Mouse (Mus musculus) right cerebral cortex, postnatal 25 days (tissue): ENCODE measurements around the gene Zfand3.

Source experiments
- DNase-seq: peaks from one replicate; pipeline ENCODE4 v3.0.0; 2022

Gene Zfand3

DNA sequence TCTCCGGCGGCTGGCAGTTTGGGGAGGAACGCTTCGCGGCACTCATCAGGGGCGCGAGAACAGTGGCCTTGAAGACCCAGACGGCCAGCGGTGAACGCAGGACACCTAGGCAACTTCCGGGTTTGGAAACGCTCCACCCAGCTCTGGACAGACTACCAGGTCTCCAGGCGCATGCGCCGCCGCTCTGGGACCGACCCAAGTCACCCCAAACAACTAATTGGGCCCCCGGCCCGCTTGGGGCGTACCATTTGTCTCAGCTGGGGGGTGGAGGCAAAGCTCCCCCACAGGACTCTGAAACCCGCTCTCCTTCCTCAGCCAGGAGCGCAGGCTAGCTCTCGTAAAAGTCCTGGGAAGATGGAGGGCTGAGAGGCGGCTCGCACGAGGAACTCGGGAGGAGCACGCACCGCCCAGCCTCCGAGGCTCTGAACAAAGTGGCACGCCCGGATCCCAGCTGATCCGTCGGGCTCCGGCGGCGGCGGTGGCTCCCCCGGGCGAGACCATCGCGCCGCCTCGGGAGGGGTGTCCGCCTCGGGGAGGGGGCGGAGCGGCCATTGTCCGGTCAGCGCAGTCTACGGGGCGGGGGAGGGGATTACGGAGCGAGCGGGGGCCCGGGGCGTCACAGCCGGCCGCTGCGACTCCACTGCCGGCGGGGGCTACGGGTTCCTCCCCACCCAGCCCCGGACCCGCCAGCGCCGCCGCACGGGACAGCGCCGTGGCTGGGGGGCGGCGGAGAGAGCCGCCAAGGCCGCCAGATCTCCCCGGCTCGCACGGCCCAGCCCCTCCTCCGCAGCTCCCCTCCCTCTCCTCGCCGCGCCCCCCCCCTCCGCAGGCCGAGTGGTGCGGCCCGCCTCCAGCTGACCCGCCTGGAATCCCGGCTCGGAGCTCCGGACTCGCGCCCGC lies at the start of gene Zfand3:
Gene Zfand3, plus strand, starts transcription at position 531 of the 900 bp plus-strand sequence.
- peak; percentile 93 for DNase-seq

- DNase-seq: no peak
Measured at GRCm38 (mm10) chr17:29955880-29956279, 48.7 kb upstream of the Zfand3 start.

DNA sequence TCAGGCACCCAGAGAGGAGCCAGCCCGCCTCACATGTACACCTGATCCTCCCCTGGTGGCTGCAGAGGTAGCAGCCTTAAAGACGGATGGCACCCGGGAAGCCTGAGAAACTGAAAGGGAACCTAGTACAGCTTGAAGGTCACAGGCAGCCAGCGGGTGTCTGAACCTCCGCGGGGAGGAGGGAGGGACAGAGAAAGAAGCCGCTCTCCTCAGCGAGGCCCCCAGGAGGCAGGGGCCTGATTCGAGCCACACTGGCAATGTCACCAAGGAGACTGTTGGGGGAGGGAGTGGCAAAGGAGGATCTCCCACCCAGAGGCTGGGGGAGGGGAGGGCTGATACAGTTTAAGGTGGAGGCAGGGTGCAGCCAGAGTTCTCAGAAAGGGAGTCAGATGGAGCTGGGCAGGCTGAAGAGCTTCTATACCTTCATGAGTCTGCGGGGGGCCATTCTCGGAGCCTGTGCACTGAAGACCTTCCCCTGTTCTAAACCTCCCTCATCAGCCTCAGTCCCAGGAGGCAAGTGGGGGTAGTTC lies 40.7 kb upstream of the Zfand3 start:
- DNase-seq: no peak

DNA sequence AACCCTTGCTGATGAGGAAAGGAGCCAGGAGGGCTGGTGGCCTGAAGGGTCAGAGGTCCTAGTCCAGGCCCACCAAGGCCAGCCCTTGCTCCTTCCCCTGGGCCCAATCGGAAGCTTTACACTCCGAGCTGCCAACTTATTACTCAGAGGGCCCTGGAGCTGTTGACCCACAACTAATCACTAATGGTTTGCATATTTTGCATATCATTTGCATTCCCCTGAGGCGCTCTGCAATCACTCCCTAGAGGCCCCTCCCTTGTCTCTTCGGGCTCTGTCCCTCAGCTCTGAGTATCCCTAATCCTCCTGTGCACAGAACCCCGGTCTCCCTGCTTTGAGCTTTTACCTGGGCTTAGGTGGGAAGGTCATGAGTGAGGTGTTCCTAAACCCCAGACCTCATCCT lies 39.0 kb upstream of the Zfand3 start:
- DNase-seq: no peak

- DNase-seq: no peak
Measured at GRCm38 (mm10) chr17:29970037-29970555, 34.4 kb upstream of the Zfand3 start, which contains the start of gene Mdga1. Gene Mdga1 (minus strand): TSS chr17:29970087.

DNA sequence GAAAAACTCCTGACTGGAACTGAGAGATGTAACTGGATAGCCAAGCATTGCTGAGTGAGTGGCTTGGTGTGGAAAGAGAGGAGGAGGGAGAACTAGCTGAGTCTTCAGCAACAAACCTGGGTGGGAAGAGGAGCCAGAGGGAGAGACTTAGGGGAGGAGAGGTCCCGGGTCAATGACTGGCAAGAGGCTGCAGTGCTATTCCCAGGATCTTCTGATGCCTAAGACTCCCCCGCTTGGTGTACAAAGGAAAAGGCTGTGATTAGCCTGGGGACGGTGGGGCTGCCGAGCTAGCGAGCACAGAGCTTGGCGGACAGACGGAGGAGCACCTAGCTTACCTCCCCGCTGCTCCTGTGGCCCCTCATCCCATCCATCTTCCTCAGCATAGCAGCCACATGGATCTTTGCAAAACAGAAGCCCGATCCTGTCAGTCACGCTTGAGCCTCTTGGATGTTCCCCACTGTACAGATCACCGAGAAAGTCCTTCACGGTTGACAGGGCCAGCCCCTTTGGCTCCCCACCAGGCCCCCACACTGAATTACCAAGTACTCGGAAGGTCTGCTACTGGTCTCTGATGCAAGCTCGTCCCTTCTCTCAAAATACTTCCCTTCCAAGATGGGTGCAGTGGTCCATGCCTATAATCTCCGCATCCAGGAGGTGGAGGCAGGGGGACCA lies 32.6 kb upstream of the Zfand3 start:
- no peak for DNase-seq

GRCm38 (mm10) chr17:29973226-29973625 lies 31.3 kb upstream of the Zfand3 start:
- no peak for DNase-seq

DNA sequence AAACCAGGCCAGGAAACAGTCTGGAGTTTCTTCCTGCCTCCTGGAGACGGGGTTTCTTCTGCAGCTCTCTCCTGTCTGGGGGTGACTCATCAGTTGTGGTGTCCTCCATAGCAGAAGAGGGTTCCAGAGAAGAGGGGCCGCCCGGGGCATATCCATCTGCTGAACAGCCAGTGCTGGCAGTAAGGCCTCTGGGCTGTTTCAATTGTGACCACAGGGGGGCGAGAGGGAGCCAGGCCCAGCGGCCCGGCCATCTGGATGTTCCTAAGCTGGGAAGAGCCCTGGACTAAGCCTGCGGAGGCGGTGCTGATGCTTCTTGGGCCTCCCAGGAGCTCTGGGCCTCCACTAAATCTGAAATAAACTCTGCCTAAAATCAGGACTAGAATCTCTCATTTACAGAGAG lies 28.8 kb upstream of the Zfand3 start:
- peak; percentile 87 for DNase-seq

DNA sequence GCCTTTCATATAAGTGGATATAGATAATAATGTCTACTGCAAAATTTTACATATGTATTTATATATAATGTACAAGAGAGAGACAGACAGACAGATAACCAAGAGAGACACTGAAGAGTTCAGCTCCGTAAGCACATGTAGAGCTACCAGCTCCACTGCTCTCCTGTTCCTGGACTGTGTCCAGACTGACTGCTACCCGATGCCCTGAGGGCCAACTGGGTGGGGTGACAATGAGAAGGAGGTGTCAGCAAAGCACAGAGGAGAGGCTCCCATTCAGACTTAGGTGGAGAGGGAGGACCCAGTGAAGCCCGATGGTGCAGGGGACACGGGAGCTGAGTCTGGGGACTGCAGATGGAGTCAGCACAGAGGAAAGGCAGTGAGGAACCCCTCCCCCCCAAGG lies 25.5 kb upstream of the Zfand3 start:
- DNase-seq: no peak

DNA sequence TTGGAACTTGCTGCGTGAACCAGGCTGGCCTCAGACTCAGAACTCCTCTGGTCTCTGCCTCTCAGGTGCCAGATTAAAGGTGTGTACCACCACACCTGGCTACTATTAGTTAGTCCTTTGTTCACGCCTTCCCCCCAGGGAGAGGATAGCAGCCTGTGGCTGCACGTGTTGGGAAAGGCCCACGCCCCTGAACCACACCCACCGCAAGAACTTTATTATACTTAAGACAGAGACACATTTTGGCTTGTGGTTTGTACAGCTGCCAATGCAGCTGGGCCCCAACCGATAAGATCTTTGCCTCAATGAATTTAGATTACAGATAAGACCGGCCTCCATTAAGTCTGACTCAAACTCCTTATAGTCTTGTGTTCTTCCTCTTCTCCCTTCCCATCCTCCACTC lies 24.7 kb upstream of the Zfand3 start:
- DNase-seq: no peak

GRCm38 (mm10) chr17:29981568-29981967 lies 23.0 kb upstream of the Zfand3 start:
- DNase-seq: no peak

- DNase-seq: no peak
Measured at GRCm38 (mm10) chr17:29983190-29983589, 21.3 kb upstream of the Zfand3 start.

- DNase-seq: no peak
Measured at GRCm38 (mm10) chr17:29984931-29985330, 19.6 kb upstream of the Zfand3 start.

DNA sequence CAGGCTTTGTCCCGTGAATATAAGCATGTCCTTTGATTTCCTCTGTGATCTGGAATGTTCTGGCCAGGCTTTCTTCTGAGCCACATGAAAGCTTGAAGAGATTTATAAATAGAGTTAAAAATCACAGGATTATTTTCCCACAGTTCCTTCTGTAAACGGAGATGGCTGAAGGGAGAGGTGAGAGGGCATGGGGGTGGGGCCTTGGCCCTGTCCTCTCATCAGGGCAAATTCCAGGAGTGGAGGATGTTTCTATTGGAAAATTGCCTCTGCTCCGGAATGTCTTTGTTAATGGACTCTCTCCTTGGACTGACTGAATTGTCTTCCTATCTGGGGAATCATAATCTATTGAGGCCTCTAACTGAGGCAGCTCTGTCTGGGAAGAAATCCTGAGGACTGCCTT lies 19.0 kb upstream of the Zfand3 start:
- no peak for DNase-seq

DNA sequence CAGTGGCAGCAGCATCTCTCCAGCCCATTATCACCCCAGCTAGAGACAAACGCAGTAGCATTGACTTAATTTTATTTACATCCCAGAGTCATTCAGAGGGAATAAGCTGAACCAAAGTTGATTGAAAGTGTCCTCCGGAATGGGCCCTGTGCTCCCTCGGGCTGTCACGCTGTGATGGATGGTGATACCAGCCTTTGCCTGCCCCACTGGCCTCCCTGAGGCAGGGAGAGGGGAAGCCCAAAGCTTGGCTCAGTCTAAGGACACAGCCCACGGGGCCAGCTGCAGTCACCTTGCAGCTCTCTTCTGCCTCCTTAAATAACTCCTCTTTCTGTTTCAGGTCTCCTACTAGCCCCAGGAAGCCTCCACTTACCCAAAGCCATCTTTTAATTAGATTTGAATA lies 16.4 kb upstream of the Zfand3 start:
- no peak for DNase-seq

- DNase-seq: no peak
Measured at GRCm38 (mm10) chr17:29989653-29990052, 14.9 kb upstream of the Zfand3 start.

DNA sequence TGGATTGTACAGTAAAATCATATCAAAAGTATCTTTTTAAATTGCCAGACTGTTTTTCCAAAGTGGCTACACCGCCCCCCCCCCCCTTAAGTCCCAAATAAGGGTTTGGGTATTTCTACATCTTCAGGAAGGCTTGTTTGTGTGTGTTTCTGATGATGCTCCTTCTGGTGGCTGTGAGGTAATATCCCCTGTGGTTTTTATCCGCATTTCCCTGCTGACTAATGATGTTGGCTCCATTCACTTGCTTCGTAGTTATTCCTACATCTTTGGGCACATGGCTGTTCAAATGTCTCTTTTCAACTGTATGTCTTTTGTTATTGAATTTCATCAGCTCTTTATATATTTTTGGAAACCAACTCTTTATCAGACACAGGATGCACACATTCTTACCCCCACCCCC lies 14.4 kb upstream of the Zfand3 start:
- no peak for DNase-seq

DNA sequence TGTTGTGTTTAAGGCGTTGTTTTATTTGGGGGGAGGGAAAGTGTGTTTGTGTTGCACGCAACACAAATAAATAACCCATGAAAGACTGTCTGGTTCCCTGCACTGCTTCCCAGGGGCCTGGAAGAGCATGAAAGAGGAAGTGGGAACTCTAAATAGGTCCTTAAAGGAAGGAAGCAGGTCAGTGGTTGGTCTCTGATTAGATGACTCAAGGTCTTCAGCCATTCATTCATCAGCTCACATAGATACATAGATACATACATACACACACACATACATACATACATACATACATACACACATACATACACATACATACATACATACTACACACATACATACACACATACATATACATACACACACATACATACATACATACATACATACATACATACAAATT lies 13.7 kb upstream of the Zfand3 start:
- DNase-seq: no peak

GRCm38 (mm10) chr17:29993488-29993887 lies 11.0 kb upstream of the Zfand3 start:
- peak; percentile 66 for DNase-seq

- DNase-seq: no peak
Measured at GRCm38 (mm10) chr17:29994011-29994410, 10.5 kb upstream of the Zfand3 start.

DNA sequence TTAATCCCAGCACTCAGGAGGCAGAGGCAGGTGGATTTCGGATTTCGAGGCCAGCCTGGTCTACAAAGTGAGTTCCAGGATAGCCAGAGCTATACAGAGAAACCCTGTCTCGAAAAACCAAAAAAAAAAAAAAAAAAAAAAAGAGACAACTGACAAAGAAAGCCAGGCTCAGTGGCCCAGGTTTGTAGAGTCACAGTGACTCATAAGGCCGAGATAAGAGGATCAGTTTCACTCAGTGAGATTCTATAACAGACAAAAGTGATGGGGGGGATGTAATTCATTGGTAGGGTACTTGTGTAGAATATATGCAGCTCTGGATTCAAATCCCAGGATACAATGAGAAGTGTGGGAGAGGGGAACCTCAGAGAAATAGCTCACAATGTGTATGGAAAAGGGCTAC lies 10.1 kb upstream of the Zfand3 start:
- no peak for DNase-seq

GRCm38 (mm10) chr17:29995986-29996385 lies 8.5 kb upstream of the Zfand3 start:
- DNase-seq: no peak

DNA sequence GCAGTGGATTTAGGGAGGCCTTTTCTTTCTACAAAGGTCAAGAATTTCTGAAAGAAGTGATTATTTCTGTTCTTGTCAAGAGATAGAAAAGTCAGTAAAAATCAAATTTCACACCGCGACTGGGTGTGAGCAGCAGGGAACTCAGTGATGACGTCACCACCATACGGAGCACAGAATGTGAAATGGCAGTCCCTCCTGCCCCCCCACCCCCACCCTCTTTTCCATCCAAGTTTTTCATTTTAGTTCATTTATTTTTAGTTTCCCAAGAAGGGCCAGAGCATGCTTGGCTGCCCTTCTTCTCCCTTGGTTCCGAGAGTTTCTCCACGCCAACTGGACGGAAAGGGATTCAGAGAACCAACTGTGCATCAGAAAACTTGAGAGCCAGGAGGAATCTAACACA lies 6.8 kb upstream of the Zfand3 start:
- no peak for DNase-seq
